Mouse (Mus musculus) kidney, embryonic 14.5 days (tissue): Measurements from ENCODE around the gene Tgds. TPM values are rescaled to one million over a fixed set of nuclear protein-coding genes. Genes with fewer than 3 reads are reported as not detected.
"Not testable (repeated sequence)": the region's sequence is repeated elsewhere in the genome, so short reads cannot be mapped to it uniquely, and the experiment has no call there.

ENCODE experiments used
- ATAC-seq: fragments of 200-750 bp; cut with Nextera tagmentation; 2 replicates; pipeline ENCODE4 v1.8.0; 2017; ENCODE audit warnings: moderate number of reproducible peaks, mild to moderate bottlenecking, moderate TSS enrichment, moderate library complexity; ENCODE audit not compliant: low FRiP score, low TSS enrichment
- H3K27ac ChIP-seq: fragments of 300-500 bp; sonication (generic); 2 replicates; pipeline ENCODE4 v1.5.1; 2014; ENCODE audit warnings: low read depth, mild to moderate bottlenecking, low read length, moderate library complexity, mixed read lengths
- H3K27me3 ChIP-seq: fragments of 300-500 bp; sonication (generic); 2 replicates; pipeline ENCODE4 v1.6.1; 2014; ENCODE audit warnings: mild to moderate bottlenecking, low read length; ENCODE audit not compliant: control insufficient read depth, insufficient read depth
- H3K36me3 ChIP-seq: fragments of 300-500 bp; sonication (generic); 2 replicates; pipeline ENCODE4 v1.6.1; 2014; ENCODE audit warnings: low read length, mixed read lengths; ENCODE audit not compliant: control insufficient read depth, insufficient read depth
- H3K4me1 ChIP-seq: fragments of 300-500 bp; sonication (generic); 2 replicates; pipeline ENCODE4 v1.6.1; 2014; ENCODE audit warnings: low read length, mixed read lengths; ENCODE audit not compliant: control insufficient read depth, insufficient read depth
- H3K4me2 ChIP-seq: fragments of 300-500 bp; sonication (generic); replicated peaks from 2 replicates; pipeline ENCODE4 v1.6.1; 2014; ENCODE audit warnings: low read depth, mild to moderate bottlenecking, low read length
- H3K4me3 ChIP-seq: fragments of 300-500 bp; sonication (generic); 2 replicates; pipeline ENCODE4 v1.5.1; 2014; ENCODE audit warnings: mild to moderate bottlenecking, low read length
- H3K9ac ChIP-seq: fragments of 300-500 bp; sonication (generic); 2 replicates; pipeline ENCODE4 v1.6.1; 2014; ENCODE audit warnings: low read depth, mild to moderate bottlenecking, low read length, moderate library complexity
- H3K9me3 ChIP-seq: fragments of 300-500 bp; sonication (generic); 2 replicates; pipeline ENCODE4 v1.6.1; 2016; ENCODE audit warnings: low read length; ENCODE audit not compliant: control insufficient read depth
- WGBS: fragments of 180-500 bp; shearing (Covaris S2); extraction: QIAGEN DNeasy Blood & Tissue Kit; methylation state at CpG from one replicate; pipeline ENCODE4 v1.1.7; 2014; 5-methylcytosine and 5-hydroxymethylcytosine counted together
- polyA plus RNA-seq: library from polyadenylated mRNA; unstranded; fragments of >200 nt; fragmentation: Nextera tagmentation; extraction: Ambion mirVana; gene quantifications from 2 replicates; pipeline ENCODE4 v1.2.1, GENCODE M21; 2014

Gene Tgds
- polyA plus RNA-seq, 1 experiment from 2014 or later, result 35.3 TPM

- Histone ChIP-seq H3K4me3 (no peak overlapping the region), H3K27ac (no peak overlapping the region), H3K9ac (no peak overlapping the region), H3K4me1 (no peaks in the 10 kb centered on the region), H3K36me3 (peaks cover 50% of the 10 kb centered on the region), H3K4me2 (no peak overlapping the region), H3K9me3 (no peaks in the 10 kb centered on the region), H3K27me3 (no peaks in the 10 kb centered on the region)
- ATAC-seq, result no peak
- WGBS, result 84% methylated on average over 14 of the region's 14 CpGs
Measured at GRCm38 (mm10) chr14:118162640-118163039, 30.1 kb upstream of the Tgds start.

GRCm38 (mm10) chr14:118161751-118162150 is 29.2 kb upstream of the Tgds start:
- Histone ChIP-seq H3K9me3 (no peaks in the 10 kb centered on the region), H3K4me2 (no peak overlapping the region), H3K4me3 (no peak overlapping the region), H3K27me3 (no peaks in the 10 kb centered on the region), H3K9ac (no peak overlapping the region), H3K36me3 (peaks cover 50% of the 10 kb centered on the region), H3K27ac (no peak overlapping the region), H3K4me1 (no peaks in the 10 kb centered on the region)
- ATAC-seq, result no peak
- 87% methylated on average over 3 of the region's 3 CpGs for WGBS

GRCm38 (mm10) chr14:118157146-118157545 is 24.6 kb upstream of the Tgds start:
- WGBS, result 34% methylated on average over 5 of the region's 5 CpGs
- Histone ChIP-seq H3K4me1 (no peaks in the 10 kb centered on the region), H3K27ac (no peak overlapping the region), H3K27me3 (no peaks in the 10 kb centered on the region), H3K4me3 (no peak overlapping the region), H3K36me3 (peaks cover 60% of the 10 kb centered on the region), H3K4me2 (no peak overlapping the region), H3K9ac (no peak overlapping the region), H3K9me3 (no peaks in the 10 kb centered on the region)
- ATAC-seq, result no peak

DNA sequence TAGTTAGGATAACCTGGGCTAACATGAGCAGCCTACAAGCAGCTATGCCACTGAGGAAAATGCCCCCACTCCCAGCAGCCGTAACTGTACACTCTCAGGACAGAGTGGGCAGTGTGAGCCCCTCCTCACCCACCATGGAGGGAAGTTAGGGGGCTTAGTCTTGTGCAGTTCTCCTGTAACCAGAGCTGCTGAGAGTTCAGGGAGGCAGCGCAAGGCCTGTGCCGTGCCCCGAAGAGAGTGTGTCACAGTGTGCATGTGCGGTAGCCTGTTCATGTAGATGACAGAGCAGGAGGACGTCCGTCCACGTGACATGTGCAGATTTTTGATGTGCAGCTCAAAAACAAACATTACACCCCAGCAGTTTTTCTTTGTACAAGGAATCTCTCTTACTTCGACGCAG is 24.2 kb upstream of the Tgds start:
- Histone ChIP-seq H3K9me3 (no peaks in the 10 kb centered on the region), H3K27me3 (no peaks in the 10 kb centered on the region), H3K4me1 (no peaks in the 10 kb centered on the region), H3K4me2 (no peak overlapping the region), H3K9ac (no peak overlapping the region), H3K36me3 (peaks cover 56% of the 10 kb centered on the region), H3K4me3 (no peak overlapping the region), H3K27ac (no peak overlapping the region)
- no peak; the same call in 1 of the 2 replicates for ATAC-seq
- WGBS, result 88% methylated on average over 10 of the region's 10 CpGs

- H3K27ac ChIP-seq, H3K4me1 ChIP-seq, H3K9ac ChIP-seq, H3K27me3 ChIP-seq, H3K4me2 ChIP-seq, H3K9me3 ChIP-seq, H3K4me3 ChIP-seq, ATAC-seq: not testable (repeated sequence)
- peaks cover 49% of the 10 kb centered on the region for H3K36me3 ChIP-seq
- 95% methylated on average over 16 of the region's 16 CpGs for WGBS
Measured at GRCm38 (mm10) chr14:118156056-118156455, 23.5 kb upstream of the Tgds start.

- ATAC-seq, result no peak
- WGBS, result 90% methylated on average over 8 of the region's 8 CpGs
- no peak overlapping the region for H3K27ac ChIP-seq
- H3K4me2 ChIP-seq, result no peak overlapping the region
- no peak overlapping the region for H3K4me3 ChIP-seq
- H3K4me1 ChIP-seq, result no peaks in the 10 kb centered on the region
- peaks cover 35% of the 10 kb centered on the region for H3K36me3 ChIP-seq
- H3K9me3 ChIP-seq, result no peaks in the 10 kb centered on the region
- H3K9ac ChIP-seq, result no peak overlapping the region
- no peaks in the 10 kb centered on the region for H3K27me3 ChIP-seq
Measured at GRCm38 (mm10) chr14:118152294-118152651, 19.7 kb upstream of the Tgds start.

GRCm38 (mm10) chr14:118151651-118152293 is 19.2 kb upstream of the Tgds start:
- Histone ChIP-seq H3K4me3 (no peak overlapping the region), H3K27ac (no peak overlapping the region), H3K27me3 (no peaks in the 10 kb centered on the region), H3K4me2 (no peak overlapping the region), H3K36me3 (peaks cover 35% of the 10 kb centered on the region), H3K4me1 (no peaks in the 10 kb centered on the region), H3K9ac (no peak overlapping the region), H3K9me3 (no peaks in the 10 kb centered on the region)
- ATAC-seq, result no peak
- WGBS, result 82% methylated on average over 5 of the region's 5 CpGs

DNA sequence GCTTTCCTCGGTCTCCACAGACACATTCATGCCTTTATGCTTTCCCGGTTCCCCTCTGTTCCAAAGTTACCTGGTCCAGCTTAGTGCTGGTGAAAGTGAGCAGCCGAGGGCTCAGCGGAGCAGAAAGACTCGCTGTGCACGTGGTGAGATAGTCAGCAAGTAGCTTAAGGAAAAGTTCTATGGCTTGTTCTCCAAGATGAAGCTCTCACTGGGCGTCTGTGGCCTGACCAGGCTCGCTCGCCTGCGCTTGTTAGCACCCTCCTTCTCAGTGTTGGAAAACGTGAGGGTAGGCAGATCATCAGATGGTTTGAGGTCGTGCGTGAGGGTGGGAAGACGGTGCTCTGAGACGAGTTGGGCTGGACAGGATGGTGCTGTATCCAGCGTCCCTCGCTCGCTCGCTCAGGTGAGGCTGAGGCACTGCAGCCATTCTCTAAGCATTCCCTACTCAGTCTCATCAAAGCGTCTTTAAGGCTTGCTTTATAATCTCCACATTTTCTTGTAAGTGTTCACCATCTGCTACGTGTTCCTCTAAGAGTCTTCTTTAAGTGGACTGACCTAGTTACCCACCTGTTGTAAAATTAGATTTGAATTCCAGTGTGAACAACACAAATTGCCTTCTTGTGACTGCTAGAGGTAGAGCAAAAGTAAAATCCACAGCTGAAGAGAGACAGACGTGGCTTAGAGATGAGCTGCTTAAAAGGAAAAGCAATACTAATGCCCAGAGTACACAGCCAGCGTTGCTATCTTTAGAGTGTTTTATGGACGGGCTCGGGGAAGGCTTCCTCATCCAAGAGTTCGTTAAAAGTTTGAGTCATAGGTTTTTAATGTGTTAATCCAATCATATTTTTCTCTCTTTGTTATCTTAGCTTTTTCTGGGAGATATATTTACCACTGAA is 18.3 kb upstream of the Tgds start:
- Histone ChIP-seq H3K9me3 (no peaks in the 10 kb centered on the region), H3K4me1 (no peaks in the 10 kb centered on the region), H3K27ac (no peak overlapping the region), H3K4me3 (no peak overlapping the region), H3K9ac (no peak overlapping the region), H3K36me3 (peaks cover 29% of the 10 kb centered on the region), H3K4me2 (no peak overlapping the region), H3K27me3 (no peaks in the 10 kb centered on the region)
- WGBS, result 82% methylated on average over 26 of the region's 26 CpGs
- ATAC-seq, result no peak

- Histone ChIP-seq H3K4me1 (no peaks in the 10 kb centered on the region), H3K9me3 (no peaks in the 10 kb centered on the region), H3K27me3 (no peaks in the 10 kb centered on the region), H3K4me2 (no peak overlapping the region), H3K4me3 (no peak overlapping the region), H3K27ac (no peak overlapping the region), H3K36me3 (peaks cover 21% of the 10 kb centered on the region), H3K9ac (no peak overlapping the region)
- 74% methylated on average over 10 of the region's 10 CpGs for WGBS
- no peak for ATAC-seq
Measured at GRCm38 (mm10) chr14:118148554-118148953, 16.0 kb upstream of the Tgds start.
